Mouse (Mus musculus): ENCODE data around the gene Fam110a.

Gene Fam110a

DNA sequence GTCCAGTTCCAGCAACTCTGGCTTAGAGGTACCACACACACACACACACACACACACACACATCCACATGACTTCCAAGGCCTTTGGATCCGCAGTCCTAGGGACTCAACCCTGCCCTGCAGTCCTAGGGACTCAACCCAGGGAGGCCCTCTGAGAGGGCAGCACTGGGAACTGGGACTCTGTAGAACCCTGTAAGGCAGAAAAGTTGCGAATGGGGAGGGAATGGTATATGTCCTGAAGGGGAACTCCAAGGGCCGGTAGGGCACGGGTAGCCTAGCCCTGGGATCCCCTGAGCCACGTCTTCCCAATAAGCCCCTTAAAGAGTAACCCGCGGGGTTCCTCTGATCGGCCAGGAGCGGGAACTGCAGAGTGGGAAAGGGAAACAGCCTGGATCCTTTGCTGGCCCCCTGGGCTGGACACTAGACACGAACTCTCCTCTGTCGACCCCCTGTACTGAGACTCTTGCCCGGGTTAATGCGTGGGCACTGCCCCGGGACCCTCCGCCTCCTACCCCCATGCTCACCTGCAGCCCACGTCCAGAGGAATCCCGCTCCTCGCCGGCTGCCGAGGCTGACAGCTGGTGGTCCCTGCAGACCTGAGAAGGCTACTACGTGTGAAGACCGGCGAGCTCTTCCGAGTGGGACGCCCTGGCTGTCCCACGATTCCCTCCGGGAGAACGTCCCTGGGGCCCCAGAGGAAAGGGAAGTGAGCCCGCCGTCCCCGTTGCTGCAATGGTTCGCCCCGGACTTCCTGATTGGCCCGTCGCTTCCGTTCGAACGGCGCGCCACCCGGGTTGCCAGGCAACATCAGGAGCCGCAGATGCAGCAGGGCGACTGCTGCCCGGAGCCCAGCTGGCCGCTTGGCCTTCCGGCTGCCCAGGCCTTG lies at the start of gene Fam110a:
TSS of gene Fam110a (minus strand) at position 750 of the 885 bp plus-strand sequence.
- DNase-seq (ENCODE audit: low spot score in 2 of 2), result peak; percentile 95

- DNase-seq (ENCODE audit: low spot score in 2 of 2), result peak; percentile 75 to 76
Observed at GRCm38 (mm10) chr2:152029252-152030082, 49.4 kb upstream of the Fam110a start.

- DNase-seq (ENCODE audit: low spot score in 2 of 2), result no peak
Observed at GRCm38 (mm10) chr2:152024883-152025422, 44.9 kb upstream of the Fam110a start.

DNA sequence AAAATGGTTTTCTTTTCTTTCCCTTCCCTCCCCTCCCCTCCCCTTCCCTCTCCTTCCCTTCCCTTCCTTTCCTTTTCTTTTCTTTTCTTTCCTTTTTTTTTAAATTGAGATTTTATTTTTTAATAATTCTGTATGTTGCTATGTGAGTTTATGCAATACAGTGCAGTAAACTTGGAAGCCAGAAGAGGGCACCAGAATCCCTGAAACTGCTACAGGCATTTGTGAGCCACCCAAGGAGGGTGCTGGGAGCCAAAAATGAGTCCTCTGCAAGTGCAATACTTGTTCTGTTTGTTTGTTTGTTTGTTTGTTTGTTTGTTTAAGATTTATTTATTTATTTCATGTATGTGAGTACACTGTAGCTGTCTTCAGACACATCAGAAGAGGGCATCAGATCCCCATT lies 42.0 kb upstream of the Fam110a start:
- DNase-seq (ENCODE audit: low spot score in 2 of 2), result no peak

- DNase-seq (ENCODE audit: low spot score in 2 of 2), result no peak
Observed at GRCm38 (mm10) chr2:152020255-152020654, 40.2 kb upstream of the Fam110a start.

DNA sequence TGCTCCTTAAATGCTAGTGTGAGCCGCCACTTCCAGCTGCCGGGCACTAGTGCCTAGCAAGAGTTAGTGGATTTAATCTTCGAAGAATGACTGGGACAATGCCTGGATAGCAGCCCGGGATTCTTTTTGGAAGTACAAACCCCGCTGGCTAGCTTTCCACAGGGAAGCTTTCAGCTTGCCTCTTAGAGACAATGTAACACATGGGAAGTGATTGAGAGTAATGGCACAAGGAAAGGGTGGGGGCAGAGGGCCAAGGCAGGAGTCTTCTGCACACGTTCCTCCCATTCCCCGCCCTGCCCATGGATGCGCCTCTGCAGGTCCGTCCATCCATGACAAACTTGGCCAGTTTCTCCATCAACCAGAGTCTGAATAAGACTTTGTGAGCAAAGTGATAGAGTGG lies 36.6 kb upstream of the Fam110a start:
- no peak for DNase-seq (ENCODE audit: low spot score in 2 of 2)

DNA sequence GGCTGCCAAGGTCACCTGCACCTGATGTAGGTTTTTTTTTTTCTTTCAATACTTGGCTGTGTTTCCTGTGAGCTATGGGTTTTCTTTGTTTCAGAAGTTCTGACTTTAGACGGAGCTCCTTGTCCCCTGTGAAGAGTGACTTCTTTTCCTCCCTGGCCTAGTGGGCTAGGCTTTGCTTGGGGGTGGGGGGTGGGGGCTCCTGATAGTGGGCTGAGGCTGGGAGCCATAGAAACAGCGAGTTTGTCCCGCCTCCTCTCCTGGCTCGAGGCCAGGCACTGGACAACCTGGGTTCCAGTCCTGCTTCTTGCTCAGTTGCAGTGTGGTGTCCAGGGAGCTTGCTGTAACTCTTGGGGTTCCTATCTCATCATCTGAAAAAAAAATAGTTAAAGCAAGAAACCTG lies 36.0 kb upstream of the Fam110a start:
- DNase-seq (ENCODE audit: low spot score in 2 of 2), result no peak

GRCm38 (mm10) chr2:152012701-152013100 lies 32.7 kb upstream of the Fam110a start:
- no peak for DNase-seq (ENCODE audit: low spot score in 2 of 2)

GRCm38 (mm10) chr2:152012222-152012621 lies 32.2 kb upstream of the Fam110a start:
- DNase-seq (ENCODE audit: low spot score in 2 of 2), result peak; percentile 41 to 67

GRCm38 (mm10) chr2:152011724-152012123 lies 31.7 kb upstream of the Fam110a start:
- DNase-seq (ENCODE audit: low spot score in 2 of 2), result no peak

GRCm38 (mm10) chr2:152010661-152011060 lies 30.6 kb upstream of the Fam110a start:
- DNase-seq (ENCODE audit: low spot score in 2 of 2), result no peak

- DNase-seq (ENCODE audit: low spot score in 2 of 2), result no peak
Observed at GRCm38 (mm10) chr2:152010251-152010650, 30.2 kb upstream of the Fam110a start.

DNA sequence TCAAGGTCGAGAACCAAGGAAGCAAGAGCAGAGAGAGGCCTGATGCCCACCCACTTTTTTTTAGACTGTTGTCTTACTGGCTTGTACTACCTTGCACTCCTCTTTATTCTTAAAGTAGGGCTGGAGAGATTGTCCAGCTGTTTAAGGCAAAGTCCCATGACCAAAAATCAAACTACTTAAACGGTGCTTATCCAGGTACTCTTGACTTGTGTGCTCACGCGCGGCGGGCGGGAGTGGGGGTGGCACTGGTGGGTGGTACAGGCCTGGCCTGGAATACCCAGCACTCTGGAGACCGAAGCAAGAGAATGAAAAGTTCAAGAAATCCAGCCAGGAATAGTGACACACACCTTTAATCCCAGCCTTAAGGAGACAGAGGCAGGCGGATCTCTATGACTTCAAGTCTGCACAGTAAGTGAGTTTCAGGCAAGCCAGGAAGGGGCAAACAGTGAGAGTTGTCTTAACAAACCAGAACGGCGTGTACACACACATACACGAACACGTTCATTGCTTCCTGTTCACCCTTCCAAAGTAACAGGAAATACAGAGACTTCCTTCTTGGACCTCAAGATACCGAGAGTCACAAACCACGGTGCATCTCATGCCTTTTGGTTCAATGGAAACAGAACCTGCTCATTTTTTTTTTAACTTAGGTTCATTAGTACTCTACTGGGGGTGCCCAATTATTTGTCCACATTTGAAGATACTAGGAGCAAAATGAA lies 29.2 kb upstream of the Fam110a start:
- DNase-seq (ENCODE audit: low spot score in 2 of 2), result no peak

DNA sequence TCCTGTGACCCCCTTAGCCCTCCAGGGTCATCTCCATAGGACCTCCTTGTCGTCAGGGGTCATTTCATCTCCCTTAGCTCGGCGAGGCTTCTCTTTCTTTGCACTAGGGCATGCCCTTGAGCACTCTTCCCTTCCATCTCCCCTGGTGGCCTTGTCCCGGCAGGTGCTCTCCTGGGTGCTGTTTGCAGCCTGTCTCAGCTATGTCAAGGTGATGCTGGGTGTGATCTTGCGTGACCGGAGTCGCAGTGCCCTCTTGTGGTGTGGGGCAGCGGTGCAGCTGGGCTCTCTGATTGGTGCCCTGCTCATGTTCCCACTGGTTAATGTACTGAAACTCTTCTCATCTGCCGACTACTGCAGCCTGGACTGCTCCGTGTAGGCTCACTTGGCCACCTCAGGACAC lies 27.8 kb upstream of the Fam110a start:
- no peak for DNase-seq (ENCODE audit: low spot score in 2 of 2)

- no peak for DNase-seq (ENCODE audit: low spot score in 2 of 2)
Observed at GRCm38 (mm10) chr2:152002529-152002928, 22.5 kb upstream of the Fam110a start.

DNA sequence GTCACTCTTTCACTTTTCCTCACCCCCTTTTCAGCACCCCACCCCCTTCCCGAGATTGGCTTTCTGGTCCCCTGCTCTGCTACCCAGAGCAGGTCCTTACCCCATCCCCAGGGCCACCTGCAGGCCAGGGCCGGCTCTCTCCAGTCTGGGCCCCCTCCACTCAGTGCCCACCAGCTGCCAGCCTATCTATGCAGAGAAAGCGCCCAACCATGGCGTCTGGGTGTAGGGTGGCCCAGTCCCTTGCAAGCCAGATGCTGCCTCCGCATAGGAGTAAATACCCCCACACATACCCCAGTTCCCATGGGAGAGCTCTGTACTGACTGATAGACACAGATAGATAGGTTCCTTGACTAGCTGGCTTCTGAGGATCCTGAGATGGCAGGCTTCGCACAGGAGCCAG lies 20.7 kb upstream of the Fam110a start:
- DNase-seq (ENCODE audit: low spot score in 2 of 2), result no peak

DNA sequence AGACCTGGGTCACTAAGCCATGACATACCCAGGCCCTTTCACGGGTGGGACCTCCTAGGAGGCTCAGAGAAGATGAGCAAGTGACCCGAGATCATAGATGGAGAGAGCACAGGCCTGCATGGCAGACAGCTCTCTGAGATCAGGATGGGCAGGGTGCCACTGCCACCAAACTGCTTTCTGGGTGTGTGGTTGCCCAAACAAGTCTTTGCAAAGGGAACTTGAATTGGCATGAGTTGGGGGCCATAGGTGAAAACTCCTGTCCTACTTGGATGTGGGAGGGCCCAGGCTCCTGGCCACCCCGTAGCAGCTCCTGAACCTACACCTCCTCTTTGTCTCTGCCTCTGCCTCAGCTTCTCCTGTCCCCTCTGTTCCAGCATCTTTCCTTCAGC lies 20.3 kb upstream of the Fam110a start:
- DNase-seq (ENCODE audit: low spot score in 2 of 2), result no peak

- DNase-seq (ENCODE audit: low spot score in 2 of 2), result no peak
Observed at GRCm38 (mm10) chr2:151999669-152000290, 19.8 kb upstream of the Fam110a start.

- DNase-seq (ENCODE audit: low spot score in 2 of 2), result no peak
Observed at GRCm38 (mm10) chr2:151998932-151999331, 18.9 kb upstream of the Fam110a start.

- DNase-seq (ENCODE audit: low spot score in 2 of 2), result no peak
Observed at GRCm38 (mm10) chr2:151998505-151998899, 18.5 kb upstream of the Fam110a start.

- DNase-seq (ENCODE audit: low spot score in 2 of 2), result no peak
Observed at GRCm38 (mm10) chr2:151997776-151998504, 17.9 kb upstream of the Fam110a start.
